Mouse (Mus musculus): ENCODE measurements around the gene Eif4enif1. TPM values are rescaled to one million over a fixed set of nuclear protein-coding genes. Genes with fewer than 3 reads are reported as not detected.

Gene Eif4enif1
- polyA plus RNA-seq (2014; fragmentation: Illumina TruSeq; extraction: RNeasy Lipid Tissue Mini Kit (QIAGEN cat#74804)) = 135 TPM

DNA sequence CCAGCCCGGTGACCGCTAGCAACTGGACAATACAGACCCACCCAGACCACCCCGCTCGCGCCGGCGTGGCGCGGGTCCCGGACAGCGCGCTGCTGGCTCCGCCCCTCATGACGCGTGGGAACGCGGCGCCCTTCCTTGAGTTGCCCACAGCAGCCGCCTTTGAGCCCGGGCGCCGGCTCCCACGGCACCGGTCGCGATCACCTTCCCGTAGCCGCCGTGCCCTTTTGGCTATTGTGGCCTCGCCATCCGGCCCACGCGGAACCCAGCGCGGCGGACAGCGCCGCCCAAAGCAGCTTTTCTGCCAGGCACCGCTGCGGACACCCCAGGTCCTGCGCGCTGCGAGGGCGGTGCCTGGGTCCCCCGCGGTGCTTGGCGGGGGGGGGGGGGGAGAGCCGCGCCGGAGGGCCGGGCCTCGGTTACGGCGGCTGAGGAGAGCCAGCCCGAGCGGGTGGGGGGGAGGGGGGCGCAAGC, at the start of gene Eif4enif1:
Eif4enif1 (plus strand) TSS at position 162 of the 471 bp plus-strand sequence.

DNA sequence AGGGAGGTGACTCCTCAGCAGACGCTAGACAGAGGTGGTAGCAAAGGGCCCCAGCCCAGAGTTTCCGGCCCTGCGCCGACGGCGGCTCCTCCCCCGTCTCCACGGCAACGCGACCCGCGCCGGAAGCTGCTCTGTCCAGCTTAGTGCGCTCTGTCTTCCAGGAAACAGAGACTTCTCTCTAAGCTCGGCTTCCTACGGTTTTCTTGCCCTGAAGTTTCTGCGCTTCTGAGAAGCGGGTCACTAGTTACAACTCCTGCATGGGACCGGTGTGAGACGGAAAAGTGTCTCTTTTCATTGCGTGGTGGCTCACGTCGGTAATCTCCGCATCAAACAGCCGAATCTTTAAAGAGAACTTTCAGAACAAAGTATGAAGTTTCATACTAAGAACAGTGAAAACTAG, 8.8 kb upstream of the Eif4enif1 start, which contains the start of gene Sfi1:
Sfi1 (minus strand) TSS at position 101 of the 400 bp plus-strand sequence.

DNA sequence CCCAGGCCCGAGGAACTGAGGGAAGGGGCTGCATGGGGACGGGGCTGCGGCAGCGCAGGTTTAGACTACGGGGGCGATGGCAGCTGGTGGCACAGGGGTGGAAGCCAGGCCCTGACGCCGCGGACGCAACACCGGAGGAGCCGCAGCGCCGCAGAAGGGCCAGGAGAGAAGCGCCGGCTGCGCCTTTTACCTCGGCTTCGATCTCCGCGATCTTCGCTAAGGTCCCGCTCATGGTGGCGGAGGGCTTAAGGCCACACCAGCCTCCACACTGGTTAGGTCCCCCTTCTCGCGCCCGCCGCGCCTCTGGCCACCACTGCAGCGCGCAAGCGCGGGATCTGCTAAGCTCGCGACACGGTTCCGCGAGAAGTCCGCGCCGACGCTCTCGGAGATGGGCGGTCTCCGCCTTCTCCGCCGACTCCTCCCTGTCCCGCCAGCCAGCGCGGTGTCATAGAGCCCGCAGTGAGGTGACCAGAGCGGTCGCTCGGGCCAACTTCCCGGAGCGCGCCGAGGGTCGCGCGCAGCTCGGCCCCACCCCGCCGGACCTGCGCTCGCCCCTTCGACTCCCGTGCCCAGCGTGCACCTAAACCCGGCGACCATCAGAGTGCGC, 64.0 kb downstream of the Eif4enif1 start, which contains the start of gene Drg1:
Drg1 (minus strand) TSS at position 337 of the 607 bp plus-strand sequence.

GRCm38 (mm10) chr11:3288521-3289301, 86.5 kb downstream of the Eif4enif1 start, which contains the start of gene Patz1:
Gene Patz1 (plus strand): TSS chr11:3288874.

Other genes starting within 250 kb of the Eif4enif1 start
- gene Sfi1, start 8.9 kb upstream of the Eif4enif1 start, polyA plus RNA-seq (2014; fragmentation: Illumina TruSeq; extraction: RNeasy Lipid Tissue Mini Kit (QIAGEN cat#74804)) = 13.1 TPM
- 252 TPM for gene Drg1, start 64.0 kb downstream of the Eif4enif1 start, polyA plus RNA-seq (2014; fragmentation: Illumina TruSeq; extraction: RNeasy Lipid Tissue Mini Kit (QIAGEN cat#74804))
- gene Patz1, start 86.5 kb downstream of the Eif4enif1 start, polyA plus RNA-seq (2014; fragmentation: Illumina TruSeq; extraction: RNeasy Lipid Tissue Mini Kit (QIAGEN cat#74804)) = 32.5 TPM
- 14.0 TPM for gene Pik3ip1, start 128.0 kb downstream of the Eif4enif1 start, polyA plus RNA-seq (2014; fragmentation: Illumina TruSeq; extraction: RNeasy Lipid Tissue Mini Kit (QIAGEN cat#74804))
- 7.1 TPM for gene Limk2, start 206.8 kb downstream of the Eif4enif1 start, polyA plus RNA-seq (2014; fragmentation: Illumina TruSeq; extraction: RNeasy Lipid Tissue Mini Kit (QIAGEN cat#74804))
- gene Rnf185, start 250.0 kb downstream of the Eif4enif1 start, polyA plus RNA-seq (2014; fragmentation: Illumina TruSeq; extraction: RNeasy Lipid Tissue Mini Kit (QIAGEN cat#74804)) = 35.6 TPM

Measured in ovary, adult 10 weeks (tissue).